Mouse (Mus musculus) layer of hippocampus, adult 8-10 months (tissue): ENCODE data around the gene Flrt1. TPM values are rescaled to one million over a fixed set of nuclear protein-coding genes. Genes with fewer than 3 reads are reported as not detected.

Experiments
- DNase-seq, 2 experiments: peaks; one replicate each; pipeline ENCODE4 v3.0.0; 2022; ENCODE audit warnings: low spot score in 2 of 2
- total RNA-seq, 4 experiments: library from RNA; stranded (reverse); gene quantifications; 2 replicates each; pipeline ENCODE4 v1.2.4; 2022

Flrt1 gene
- 10 to 100 TPM; 18.9 to 23.5 (median 21.5) TPM for total RNA-seq

DNA sequence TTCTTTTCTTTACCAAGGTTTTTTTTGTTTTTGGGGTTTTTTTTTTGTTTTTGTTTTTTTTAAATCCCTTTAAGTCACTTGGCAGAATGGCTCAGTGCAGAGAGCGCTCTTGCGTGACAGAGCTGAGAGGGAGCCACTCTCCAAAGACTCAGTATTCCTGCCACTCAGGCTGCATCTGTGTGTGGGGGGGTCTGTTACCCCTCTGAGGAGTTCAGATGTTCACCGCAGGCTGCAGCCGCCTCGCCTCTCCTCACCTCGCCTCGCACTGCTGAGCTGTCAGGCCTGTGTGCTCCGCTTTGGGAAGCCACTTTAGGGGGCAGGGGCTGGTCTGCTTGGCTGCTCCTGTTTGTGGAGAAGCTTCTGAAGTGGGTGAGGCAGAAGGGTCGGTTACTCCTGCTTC is at the start of gene Flrt1:
TSS of gene Flrt1 (minus strand) at position 186 of the 400 bp plus-strand sequence.
- DNase-seq, result no peak

DNA sequence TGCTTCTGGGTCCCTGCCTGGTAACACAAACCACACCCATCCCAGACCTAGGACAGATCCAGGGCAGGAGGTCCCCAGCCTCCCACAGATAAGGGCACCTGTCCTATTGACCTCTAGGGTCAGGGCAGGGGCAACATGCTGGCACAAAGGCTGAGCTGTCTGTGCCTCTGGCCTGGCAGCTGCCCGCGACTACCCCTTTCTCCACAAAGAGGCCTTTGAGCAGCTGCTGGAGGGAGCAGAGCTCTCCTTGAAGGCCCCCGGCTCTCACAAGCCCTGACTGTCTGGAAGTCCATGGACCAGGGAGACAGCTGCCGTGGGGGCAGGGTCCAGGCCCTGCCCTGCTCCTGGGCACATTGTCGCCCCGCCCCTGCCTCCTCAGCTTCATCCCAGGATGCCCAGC is 49.7 kb upstream of the Flrt1 start:
- DNase-seq, result peak; percentile 55 to 71

GRCm38 (mm10) chr19:7153232-7153631 is 47.7 kb upstream of the Flrt1 start:
- no peak for DNase-seq

GRCm38 (mm10) chr19:7151927-7152653 is 46.6 kb upstream of the Flrt1 start:
- DNase-seq, result no peak

GRCm38 (mm10) chr19:7151300-7151926 is 45.9 kb upstream of the Flrt1 start:
- DNase-seq, result no peak

DNA sequence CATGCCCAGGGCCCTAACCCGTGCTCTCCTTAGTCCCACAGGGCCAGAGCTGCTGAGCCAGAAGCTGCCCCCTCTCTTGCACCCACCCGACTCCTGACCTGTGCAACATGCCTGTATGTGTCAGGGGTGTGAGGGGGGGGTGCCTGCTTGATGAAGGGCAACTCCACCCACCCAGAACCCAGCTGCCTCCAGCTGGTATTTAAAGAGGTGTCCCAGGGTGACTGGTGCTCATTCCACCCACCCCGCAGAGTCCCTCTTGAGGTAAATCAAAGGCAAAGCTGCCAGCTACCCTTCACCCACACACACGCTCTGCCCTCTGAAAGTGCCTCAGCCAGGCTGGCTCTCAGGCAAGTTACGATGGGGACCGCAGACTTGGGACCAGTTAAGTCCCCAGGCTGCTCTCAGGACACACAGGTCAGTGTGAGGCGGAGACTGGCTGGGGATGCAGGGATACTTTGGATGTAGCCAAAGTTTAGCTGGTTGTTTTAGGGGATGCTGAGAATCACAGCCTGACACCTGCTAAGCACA is 43.7 kb upstream of the Flrt1 start:
- DNase-seq, result no peak

GRCm38 (mm10) chr19:7148541-7149085 is 43.1 kb upstream of the Flrt1 start:
- DNase-seq, result peak in 1 of 2 experiments; percentile 70

- peak in 1 of 2 experiments; percentile 61 for DNase-seq
These were observed 42.6 kb upstream of the Flrt1 start for GRCm38 (mm10) chr19:7148096-7148495.

DNA sequence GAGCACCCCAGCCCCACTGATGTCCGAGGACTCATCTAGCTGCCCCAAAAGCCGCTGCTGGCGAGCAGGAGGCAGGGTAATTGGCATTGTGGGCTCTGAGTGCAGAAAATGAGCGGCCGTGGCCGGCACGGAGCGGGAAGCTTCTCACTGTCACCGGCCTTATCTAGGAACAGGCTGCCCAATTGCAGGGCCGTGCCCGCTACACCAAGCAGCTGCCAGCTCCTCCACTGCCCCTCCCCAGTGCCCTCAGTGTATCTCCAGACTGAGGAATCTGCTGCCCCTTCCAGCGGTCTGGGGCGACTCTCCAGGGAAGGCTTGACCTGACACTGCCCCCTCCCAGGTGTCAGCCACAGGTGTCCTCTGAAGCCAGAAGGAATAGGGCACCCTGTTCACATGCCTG is 40.8 kb upstream of the Flrt1 start:
- no peak for DNase-seq

GRCm38 (mm10) chr19:7144458-7144857 is 38.9 kb upstream of the Flrt1 start:
- no peak for DNase-seq

GRCm38 (mm10) chr19:7143854-7144253 is 38.3 kb upstream of the Flrt1 start:
- peak in 1 of 2 experiments; percentile 56 for DNase-seq

- no peak for DNase-seq
These were observed 36.8 kb upstream of the Flrt1 start for GRCm38 (mm10) chr19:7142207-7142915.

DNA sequence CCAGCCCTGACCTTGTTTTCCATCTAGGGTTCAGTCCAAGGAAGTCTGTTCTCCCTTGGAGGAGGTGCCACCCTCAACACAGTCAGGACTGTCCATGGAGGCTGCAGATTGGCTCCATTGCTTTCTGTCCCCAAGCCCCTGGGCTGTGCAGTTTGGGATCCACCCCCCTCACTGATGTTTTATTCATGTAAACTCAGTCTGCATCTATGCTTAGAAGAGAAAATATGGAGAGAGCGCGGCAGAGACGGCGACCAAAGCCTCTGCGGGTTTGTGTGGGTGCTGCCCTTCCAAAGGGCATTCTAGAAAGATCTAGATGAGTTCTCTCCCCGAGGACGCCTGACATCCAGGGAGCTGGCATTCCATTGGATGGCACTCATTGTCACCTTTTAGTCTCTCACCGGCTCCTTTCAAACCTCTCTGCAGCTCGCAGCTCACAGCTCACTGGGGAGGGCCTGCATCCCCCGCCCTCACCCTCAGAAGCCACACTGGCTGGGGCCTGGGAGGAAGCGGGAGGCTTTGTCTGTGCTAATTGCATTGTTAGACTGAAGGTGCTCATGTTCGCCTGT is 35.4 kb upstream of the Flrt1 start:
- DNase-seq, result no peak

DNA sequence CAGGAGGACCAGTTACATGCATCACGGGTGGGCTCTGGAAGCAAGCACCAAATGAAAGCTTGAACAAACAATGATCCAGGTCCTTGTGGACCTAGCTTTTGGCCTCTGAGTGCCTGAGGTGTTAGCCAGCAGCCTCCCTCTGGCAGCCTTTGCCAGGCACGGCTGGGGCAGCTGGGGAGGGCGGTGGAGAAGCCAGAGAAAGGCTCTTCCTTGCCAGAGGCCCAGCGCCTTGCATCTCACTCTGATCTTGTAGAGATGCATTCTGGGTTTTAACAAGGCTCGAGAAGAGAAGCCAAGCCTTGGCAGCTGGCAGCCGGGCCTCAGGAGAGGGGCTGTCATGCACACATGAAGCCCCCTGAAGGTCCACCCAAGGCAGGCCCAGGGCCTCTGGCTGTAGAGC is 34.8 kb upstream of the Flrt1 start:
- no peak for DNase-seq

- no peak for DNase-seq
These were observed 33.8 kb upstream of the Flrt1 start for GRCm38 (mm10) chr19:7139321-7139720.

DNA sequence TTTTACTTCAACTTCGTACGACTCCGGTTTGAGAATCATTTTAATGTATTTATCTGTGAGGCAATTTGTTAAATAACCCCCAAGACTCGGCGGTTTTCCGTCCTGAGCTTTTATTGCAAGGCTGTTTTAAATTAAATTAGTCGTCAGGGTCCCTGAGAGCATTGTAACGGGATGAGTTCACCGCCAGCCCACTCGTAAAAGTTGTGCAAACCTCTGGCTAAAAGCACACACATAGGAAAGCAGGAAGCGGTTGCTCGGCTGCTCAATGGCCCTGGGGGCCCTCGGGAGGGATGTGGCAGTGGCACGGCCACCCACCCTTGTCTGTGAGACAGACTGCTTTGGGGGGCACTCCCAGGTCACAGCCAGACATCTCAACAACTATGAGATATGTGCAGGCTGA is 32.8 kb upstream of the Flrt1 start:
- DNase-seq, result no peak

GRCm38 (mm10) chr19:7136714-7137498 is 31.4 kb upstream of the Flrt1 start:
- DNase-seq, result no peak

GRCm38 (mm10) chr19:7136016-7136415 is 30.5 kb upstream of the Flrt1 start:
- peak in 1 of 2 experiments; percentile 42 for DNase-seq

- no peak for DNase-seq
These were observed 30.0 kb upstream of the Flrt1 start for GRCm38 (mm10) chr19:7135525-7135924.

GRCm38 (mm10) chr19:7134631-7135091 is 29.1 kb upstream of the Flrt1 start:
- DNase-seq, result no peak

GRCm38 (mm10) chr19:7133436-7133835 is 27.9 kb upstream of the Flrt1 start:
- no peak for DNase-seq
